In genomic region chr2:170157280-170158200, GRCm38 (mm10) we compare ENCODE assay signal across 16 mouse cellular contexts. TPM values are rescaled to one million over a fixed set of nuclear protein-coding genes. Genes with fewer than 3 reads are reported as not detected.
DNase-seq lines count a peak whose midpoint lies in the region; ATAC-seq lines count a peak whose summit lies in the region.
"Had no signal": no experiment of that assay in that cellular context is flagged by ENCODE, and none has a peak within 500 bp of the region (broad histone marks: within the 10 kb centered on the region; RNA-seq: fewer than 3 reads in every experiment).

No protein-coding gene starts in this region.

- ATAC-seq in heart, embryonic 12.5 days (ENCODE audit: insufficient number of reproducible peaks, low FRiP score), result no peak
- ATAC-seq in activated CD4-positive, CD25-positive, alpha-beta regulatory T cell, adult 4 months, result peak; percentile 44
- no peak for ATAC-seq in liver, embryonic 15.5 days (ENCODE audit: insufficient read depth)

- H3K4me1 ChIP-seq in heart, embryonic 10.5 days, result peaks cover 34% of the 10 kb centered on the region
- H3K4me1 ChIP-seq in heart, embryonic 12.5 days (replicated peaks), result peaks cover 14% of the 10 kb centered on the region
- H3K4me1 ChIP-seq in liver, embryonic 15.5 days (replicated peaks), result peaks cover 65% of the 10 kb centered on the region

- H3K9ac ChIP-seq in heart, embryonic 12.5 days, result no peak overlapping the region
- peak overlapping the region; percentile 47 for H3K9ac ChIP-seq in liver, embryonic 15.5 days
- H3K9ac ChIP-seq: heart, embryonic 15.5 days; hindbrain, embryonic 14.5 days; neural tube, embryonic 12.5 days had no signal

- no peaks in the 10 kb centered on the region for H3K36me3 ChIP-seq in heart, embryonic 10.5 days
- H3K36me3 ChIP-seq in heart, embryonic 12.5 days, result no peaks in the 10 kb centered on the region
- H3K36me3 ChIP-seq in liver, embryonic 15.5 days (replicated peaks), result no peaks in the 10 kb centered on the region
- H3K36me3 ChIP-seq: forebrain, embryonic 10.5 days; heart, embryonic 15.5 days; midbrain, embryonic 10.5 days; neural tube, embryonic 12.5 days had no signal

- H3K4me2 ChIP-seq in heart, embryonic 12.5 days, result no peak overlapping the region
- H3K4me2 ChIP-seq in liver, embryonic 15.5 days, result peak overlapping the region; percentile 64
- H3K4me2 ChIP-seq: heart, embryonic 15.5 days; hindbrain, embryonic 14.5 days; neural tube, embryonic 12.5 days had no signal

- no peaks in the 10 kb centered on the region for H3K9me3 ChIP-seq in heart, embryonic 10.5 days
- H3K9me3 ChIP-seq in heart, embryonic 12.5 days (replicated peaks), result no peaks in the 10 kb centered on the region
- no peaks in the 10 kb centered on the region for H3K9me3 ChIP-seq in liver, embryonic 15.5 days (replicated peaks)
- H3K9me3 ChIP-seq: forebrain, embryonic 10.5 days; heart, embryonic 15.5 days; midbrain, embryonic 10.5 days; neural tube, embryonic 12.5 days had no signal

- WGBS in heart, embryonic 10.5 days, result 37% methylated on average over 11 of the region's 11 CpGs
- 40% methylated on average over 11 of the region's 11 CpGs for WGBS in heart, embryonic 12.5 days
- WGBS in liver, embryonic 15.5 days (ENCODE audit: insufficient replicate concordance), result 45% methylated on average over 11 of the region's 11 CpGs

- no peak for DNase-seq in heart, embryonic 10.5 days (ENCODE audit: low spot score)
- DNase-seq in CD4-positive helper T cell, adult 2 months (ENCODE audit: low read depth, low spot score), result peak; percentile 54
- no peak for DNase-seq in embryo, embryonic 10.5 days (ENCODE audit: low spot score)
- no peak for DNase-seq in cerebellum, adult 18-20 months
- DNase-seq in right cerebral cortex, postnatal 36 days (ENCODE audit: low spot score in 2 of 2), result no peak
- DNase-seq: B cell, adult 2 months; embryo, embryonic 11 days; thymus, postnatal 36 days had no signal

- H3K4me3 ChIP-seq in heart, embryonic 10.5 days, result no peak overlapping the region
- H3K4me3 ChIP-seq in heart, embryonic 12.5 days, result no peak overlapping the region
- H3K4me3 ChIP-seq in liver, embryonic 15.5 days (replicated peaks), result peak overlapping the region; percentile 35
- H3K4me3 ChIP-seq: forebrain, embryonic 10.5 days; heart, embryonic 15.5 days; midbrain, embryonic 10.5 days; neural tube, embryonic 12.5 days had no signal

- H3K27ac ChIP-seq in heart, embryonic 10.5 days, result peak overlapping the region; percentile 22
- no peak overlapping the region for H3K27ac ChIP-seq in heart, embryonic 12.5 days (ENCODE audit: poor library complexity, severe bottlenecking)
- peak overlapping the region; percentile 89 for H3K27ac ChIP-seq in liver, embryonic 15.5 days (replicated peaks)
- H3K27ac ChIP-seq: forebrain, embryonic 10.5 days; heart, embryonic 15.5 days; hindbrain, embryonic 14.5 days; midbrain, embryonic 10.5 days; neural tube, embryonic 12.5 days had no signal

- H3K27me3 ChIP-seq in heart, embryonic 10.5 days (ENCODE audit: insufficient read depth, poor library complexity, severe bottlenecking), result no peaks in the 10 kb centered on the region
- no peaks in the 10 kb centered on the region for H3K27me3 ChIP-seq in heart, embryonic 12.5 days (replicated peaks)
- H3K27me3 ChIP-seq in liver, embryonic 15.5 days, result no peaks in the 10 kb centered on the region
- H3K27me3 ChIP-seq: heart, embryonic 15.5 days; neural tube, embryonic 12.5 days had no signal

RNA-seq across cellular contexts. Expression of gene Zfp217, which starts 9.6 kb away (rescaled TPM):
- 3.2 and 3.7 TPM in 2 replicates for polyA plus RNA-seq in heart, embryonic 10.5 days (2016; fragmentation: Nextera tagmentation; extraction: Ambion mirVana)
- polyA plus RNA-seq in heart, embryonic 12.5 days (2016; fragmentation: Nextera tagmentation; extraction: Ambion mirVana), result 3.5 and 3.7 TPM in 2 replicates
- polyA plus RNA-seq in activated CD4-positive, CD25-positive, alpha-beta regulatory T cell, adult 4 months (2017; shearing (Covaris generic)), result 10 to 100 TPM in 1 of 2 experiments, 1 to 10 TPM in 1; 9.1 to 10.4 TPM
- polyA plus RNA-seq in liver, embryonic 15.5 days (2015; fragmentation: Nextera tagmentation; extraction: Ambion mirVana), result 3.4 and 4.7 TPM in 2 replicates
